Mouse (Mus musculus) embryonic facial prominence, embryonic 12.5 days (tissue): ENCODE results near the gene Olfr963. TPM values are rescaled to one million over a fixed set of nuclear protein-coding genes. Genes with fewer than 3 reads are reported as not detected.
"Not testable (repeated sequence)": the region's sequence is repeated elsewhere in the genome, so short reads cannot be mapped to it uniquely, and the experiment has no call there.

ENCODE experiments used
- ATAC-seq: fragments of 200-750 bp; cut with Nextera tagmentation; 2 replicates; pipeline ENCODE4 v1.8.0; 2017; ENCODE audit not compliant: insufficient number of reproducible peaks, insufficient read depth, low FRiP score, low TSS enrichment
- H3K27ac ChIP-seq: fragments of 300-500 bp; sonication (generic); 2 replicates; pipeline ENCODE4 v1.5.1; 2016; ENCODE audit warnings: mild to moderate bottlenecking
- H3K27me3 ChIP-seq: fragments of 300-500 bp; sonication (generic); 2 replicates; pipeline ENCODE4 v1.6.1; 2016; ENCODE audit warnings: mild to moderate bottlenecking, moderate library complexity
- H3K36me3 ChIP-seq: fragments of 300-500 bp; sonication (generic); 2 replicates; pipeline ENCODE4 v1.6.1; 2016; ENCODE audit warnings: mild to moderate bottlenecking
- H3K4me1 ChIP-seq: fragments of 300-500 bp; sonication (generic); 2 replicates; pipeline ENCODE4 v1.6.1; 2016
- H3K4me2 ChIP-seq: fragments of 300-500 bp; sonication (generic); replicated peaks from 2 replicates; pipeline ENCODE4 v1.6.1; 2016; ENCODE audit warnings: mild to moderate bottlenecking, moderate library complexity
- H3K4me3 ChIP-seq: fragments of 300-500 bp; sonication (generic); 2 replicates; pipeline ENCODE4 v1.5.1; 2016; ENCODE audit warnings: mild to moderate bottlenecking
- H3K9ac ChIP-seq: fragments of 300-500 bp; sonication (generic); 2 replicates; pipeline ENCODE4 v1.6.1; 2016; ENCODE audit warnings: mild to moderate bottlenecking, moderate library complexity
- H3K9me3 ChIP-seq: fragments of 300-500 bp; sonication (generic); 2 replicates; pipeline ENCODE4 v1.6.1; 2016; ENCODE audit warnings: mild to moderate bottlenecking, moderate library complexity
- WGBS: fragments of 180-500 bp; shearing (Covaris S2); methylation state at CpG from one replicate; pipeline ENCODE4 v1.1.7; 2016; 5-methylcytosine and 5-hydroxymethylcytosine counted together
- polyA plus RNA-seq: library from polyadenylated mRNA; unstranded; fragments of >200 nt; fragmentation: Nextera tagmentation; extraction: Ambion mirVana; gene quantifications from 2 replicates; pipeline ENCODE4 v1.2.1, GENCODE M21; 2016

The Olfr963 gene
- polyA plus RNA-seq, 1 experiment from 2014 or later, result not detected

DNA sequence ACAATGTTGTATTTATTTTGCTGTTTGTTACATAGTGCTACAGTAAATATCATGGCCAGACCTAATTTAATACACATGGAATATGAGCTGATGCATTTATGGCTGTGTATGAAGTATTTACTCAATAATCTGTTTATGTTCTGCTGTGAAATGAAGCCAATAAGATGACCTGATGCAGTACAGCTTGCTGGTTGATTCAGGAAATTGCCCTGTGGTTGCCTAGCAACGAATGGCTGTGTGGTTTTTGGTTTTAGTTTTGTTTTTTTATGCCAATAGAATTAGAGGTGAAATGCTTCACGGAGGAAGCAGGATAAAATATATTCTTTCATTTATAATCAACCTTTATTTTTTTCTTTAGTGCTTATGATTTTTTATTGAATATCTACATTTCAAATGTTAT lies 12.3 kb downstream of the Olfr963 start:
- H3K4me1 ChIP-seq, result no peaks in the 10 kb centered on the region
- H3K9ac ChIP-seq, result no peak overlapping the region
- H3K36me3 ChIP-seq, result no peaks in the 10 kb centered on the region
- 44% methylated on average over 2 of the region's 2 CpGs for WGBS
- no peaks in the 10 kb centered on the region for H3K9me3 ChIP-seq
- H3K27me3 ChIP-seq, result no peaks in the 10 kb centered on the region
- no peak overlapping the region for H3K4me2 ChIP-seq
- H3K27ac ChIP-seq, result no peak overlapping the region
- no peak for ATAC-seq
- no peak overlapping the region for H3K4me3 ChIP-seq

DNA sequence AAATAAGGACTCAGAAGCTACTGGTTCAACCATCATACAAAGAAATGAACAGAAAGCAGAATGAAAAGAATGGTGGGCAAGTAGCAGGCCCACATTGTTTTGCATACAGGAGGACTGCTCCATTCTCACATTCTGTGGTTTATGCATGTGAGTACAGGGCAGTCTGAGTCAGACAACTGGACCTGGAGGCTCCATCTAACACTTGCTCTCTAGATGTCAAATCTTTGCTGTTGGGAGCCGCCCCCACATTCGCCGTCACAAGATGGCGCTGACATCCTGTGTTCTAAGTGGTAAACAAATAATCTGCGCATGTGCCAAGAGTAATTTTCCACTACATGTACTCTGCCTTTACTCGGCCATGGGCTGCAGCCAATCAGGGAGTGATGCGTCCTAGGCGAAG lies 34.1 kb downstream of the Olfr963 start:
- not testable (repeated sequence) for H3K27me3 ChIP-seq, H3K27ac ChIP-seq, H3K4me1 ChIP-seq, ATAC-seq, H3K4me2 ChIP-seq, H3K9me3 ChIP-seq, H3K9ac ChIP-seq, H3K4me3 ChIP-seq, H3K36me3 ChIP-seq
- WGBS, result 82% methylated on average over 8 of the region's 8 CpGs

DNA sequence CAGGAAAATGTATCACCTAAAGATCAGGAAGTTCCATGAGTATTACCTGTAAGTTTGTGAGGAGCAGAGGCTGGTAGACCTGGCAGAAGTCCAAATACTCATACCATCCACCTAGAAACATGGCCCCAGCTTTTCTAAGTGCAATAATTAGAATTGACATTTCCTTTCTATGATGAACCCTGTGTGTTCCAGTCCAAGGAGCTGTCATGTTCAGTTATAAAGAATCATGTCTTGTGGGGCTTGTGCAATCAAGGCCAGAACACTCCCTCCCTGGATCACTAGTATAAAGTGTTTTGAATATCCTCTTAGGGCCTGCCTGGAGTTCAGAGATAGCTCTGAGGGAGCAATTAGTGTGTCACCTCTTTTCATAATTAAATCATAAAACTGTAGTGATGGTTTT lies 40.0 kb downstream of the Olfr963 start, which contains the start of gene Olfr149:
Olfr149 (minus strand) TSS at position 101 of the 400 bp plus-strand sequence.
- Histone ChIP-seq H3K27me3 (no peaks in the 10 kb centered on the region), H3K9me3 (no peaks in the 10 kb centered on the region)

DNA sequence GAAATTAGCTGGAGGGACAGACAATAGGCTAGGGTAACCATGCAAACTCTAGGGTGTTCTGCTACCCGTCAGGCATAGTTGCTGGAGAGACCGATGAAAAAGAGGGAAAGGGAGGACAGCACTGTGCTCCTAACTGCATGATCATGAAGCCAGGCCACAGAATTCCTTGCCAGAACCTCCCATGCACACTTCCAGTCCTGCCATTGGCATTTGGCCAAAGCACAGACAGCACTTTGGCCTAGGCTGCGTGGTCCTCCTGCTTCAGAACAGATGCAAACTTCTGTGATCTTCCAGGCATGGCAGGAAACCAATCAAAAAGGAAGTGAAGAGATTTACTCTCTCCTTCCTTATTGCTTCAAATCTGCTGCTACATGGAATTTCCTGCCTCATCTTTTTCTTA lies 42.0 kb downstream of the Olfr963 start:
- no peak for ATAC-seq
- no peaks in the 10 kb centered on the region for H3K36me3 ChIP-seq
- H3K9ac ChIP-seq, result no peak overlapping the region

More for the DNA sequence above, 40.0 kb downstream of the Olfr963 start, which contains the start of gene Olfr149:
- Histone ChIP-seq H3K27ac (no peak within 1 kb of the TSS), H3K4me1 (no peaks in the 10 kb centered on the region), H3K36me3 (no peaks in the 10 kb centered on the region), H3K4me3 (no peak within 1 kb of the TSS), H3K4me2 (no peak within 1 kb of the TSS), H3K9ac (no peak within 1 kb of the TSS)
- ATAC-seq, result no peak

DNA sequence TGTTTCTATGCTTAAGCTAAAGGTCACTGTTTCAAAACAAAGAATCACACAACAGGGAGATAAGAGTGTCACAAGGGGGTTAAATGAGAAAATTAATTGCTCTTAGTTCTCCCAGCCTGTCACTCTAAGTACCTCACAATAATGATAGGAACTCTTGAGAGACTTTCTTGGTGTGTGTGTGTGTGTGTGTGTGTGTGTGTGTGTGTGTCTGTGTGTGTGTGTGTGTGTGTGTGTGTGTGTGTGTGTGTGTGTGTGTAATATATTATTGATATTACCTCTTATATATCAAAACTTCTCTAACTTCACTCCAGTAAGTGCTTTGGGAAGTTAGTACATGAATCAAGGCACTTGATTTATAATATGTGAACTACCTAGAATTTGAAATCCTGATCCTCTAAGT lies 44.0 kb downstream of the Olfr963 start, which contains the start of gene Olfr965:
Olfr965 (plus strand) TSS at position 301 of the 400 bp plus-strand sequence.
- no peaks in the 10 kb centered on the region for H3K27me3 ChIP-seq
- no peaks in the 10 kb centered on the region for H3K4me1 ChIP-seq
- H3K9ac ChIP-seq, result no peak within 1 kb of the TSS
- H3K27ac ChIP-seq, result no peak within 1 kb of the TSS
- ATAC-seq, result no peak
- no peaks in the 10 kb centered on the region for H3K36me3 ChIP-seq
- H3K9me3 ChIP-seq, result no peaks in the 10 kb centered on the region
- no peak within 1 kb of the TSS for H3K4me3 ChIP-seq
- H3K4me2 ChIP-seq, result no peak within 1 kb of the TSS

More for the DNA sequence above, 42.0 kb downstream of the Olfr963 start:
- WGBS, result 63% methylated on average over 3 of the region's 3 CpGs
- H3K27me3 ChIP-seq, result no peaks in the 10 kb centered on the region
- H3K9me3 ChIP-seq, result no peaks in the 10 kb centered on the region
- no peaks in the 10 kb centered on the region for H3K4me1 ChIP-seq
- no peak overlapping the region for H3K4me3 ChIP-seq
- H3K27ac ChIP-seq, result no peak overlapping the region
- no peak overlapping the region for H3K4me2 ChIP-seq

Other genes with a start within 250 kb of the Olfr963 start
- not detected in 2 replicates for gene Olfr952, start 240.1 kb upstream of the Olfr963 start, polyA plus RNA-seq
- not detected in 2 replicates for gene Olfr954, start 210.5 kb upstream of the Olfr963 start, polyA plus RNA-seq
- not detected in 2 replicates for gene Olfr955, start 195.3 kb upstream of the Olfr963 start, polyA plus RNA-seq
- not detected in 2 replicates for gene Olfr44, start 173.2 kb upstream of the Olfr963 start, polyA plus RNA-seq
- gene Olfr957, start 151.4 kb upstream of the Olfr963 start, polyA plus RNA-seq, result not detected in 2 replicates
- not detected in 2 replicates for gene Olfr958, start 113.2 kb upstream of the Olfr963 start, polyA plus RNA-seq
- not detected in 2 replicates for gene Olfr959, start 91.6 kb upstream of the Olfr963 start, polyA plus RNA-seq
- 48.5 and 52.8 TPM in 2 replicates for gene AW551984, start 62.8 kb upstream of the Olfr963 start, polyA plus RNA-seq
- not detected in 2 replicates for gene Olfr148, start 56.5 kb upstream of the Olfr963 start, polyA plus RNA-seq
- not detected in 2 replicates for gene Olfr960, start 45.8 kb upstream of the Olfr963 start, polyA plus RNA-seq
- not detected in 2 replicates for gene Olfr961, start 22.1 kb upstream of the Olfr963 start, polyA plus RNA-seq
- not detected in 2 replicates for gene Olfr149, start 39.9 kb downstream of the Olfr963 start, polyA plus RNA-seq
- not detected in 2 replicates for gene Olfr965, start 44.1 kb downstream of the Olfr963 start, polyA plus RNA-seq
- not detected in 2 replicates for gene Olfr150, start 63.8 kb downstream of the Olfr963 start, polyA plus RNA-seq
- gene Olfr967, start 79.0 kb downstream of the Olfr963 start, polyA plus RNA-seq, result not detected in 2 replicates
- gene Olfr968, start 116.0 kb downstream of the Olfr963 start, polyA plus RNA-seq, result not detected in 2 replicates
- gene Olfr969, start 123.7 kb downstream of the Olfr963 start, polyA plus RNA-seq, result not detected in 2 replicates
- gene Olfr970, start 141.7 kb downstream of the Olfr963 start, polyA plus RNA-seq, result not detected in 2 replicates
- gene Olfr971, start 169.7 kb downstream of the Olfr963 start, polyA plus RNA-seq, result not detected in 2 replicates
- gene Olfr972, start 199.2 kb downstream of the Olfr963 start, polyA plus RNA-seq, result 0.35 TPM in 1 of 2 replicates, not detected in the other
- not detected in 2 replicates for gene Olfr229, start 240.1 kb downstream of the Olfr963 start, polyA plus RNA-seq